Mouse (Mus musculus): Measurements from ENCODE around the gene Gm49027. TPM values are rescaled to one million over a fixed set of nuclear protein-coding genes. Genes with fewer than 3 reads are reported as not detected.

Gene Gm49027
- polyA plus RNA-seq, 1 experiment from 2014 or later, result 0.55 TPM

- WGBS, result 90% methylated on average over 8 of the region's 8 CpGs
- no peak overlapping the region for H3K9ac ChIP-seq (ENCODE audit: low read length)
- no peak overlapping the region for H3K4me3 ChIP-seq (ENCODE audit: low read depth, low read length)
- H3K27me3 ChIP-seq (ENCODE audit: control insufficient read depth, insufficient read depth, low read length), result no peaks in the 10 kb centered on the region
- no peak for ATAC-seq (ENCODE audit: insufficient number of reproducible peaks, low FRiP score, low TSS enrichment, low read depth)
- peaks cover 17% of the 10 kb centered on the region for H3K36me3 ChIP-seq (ENCODE audit: control insufficient read depth, insufficient read depth, low read length)
- no peaks in the 10 kb centered on the region for H3K9me3 ChIP-seq (ENCODE audit: control insufficient read depth, low read length)
- H3K27ac ChIP-seq (replicated peaks; ENCODE audit: low read depth, low read length), result no peak overlapping the region
- DNase-seq (ENCODE audit: low spot score), result no peak
- no peaks in the 10 kb centered on the region for H3K4me1 ChIP-seq (ENCODE audit: control insufficient read depth, insufficient read depth, low read length)
- H3K4me2 ChIP-seq (ENCODE audit: low read depth, severe bottlenecking), result no peak overlapping the region
Measured at GRCm38 (mm10) chr5:123530056-123530455, 4.8 kb upstream of the Gm49027 start.

- 81% methylated on average over 7 of the region's 7 CpGs for WGBS
- DNase-seq (ENCODE audit: low spot score) (no peak), ATAC-seq (ENCODE audit: insufficient number of reproducible peaks, low FRiP score, low TSS enrichment, low read depth) (no peak)
- Histone ChIP-seq H3K27me3 (ENCODE audit: control insufficient read depth, insufficient read depth, low read length) (no peaks in the 10 kb centered on the region), H3K9me3 (ENCODE audit: control insufficient read depth, low read length) (no peaks in the 10 kb centered on the region), H3K9ac (ENCODE audit: low read length) (no peak overlapping the region; the same call in 1 of the 2 replicates), H3K4me1 (ENCODE audit: control insufficient read depth, insufficient read depth, low read length) (peaks cover 4% of the 10 kb centered on the region), H3K27ac (replicated peaks; ENCODE audit: low read depth, low read length) (no peak overlapping the region), H3K4me3 (ENCODE audit: low read depth, low read length) (no peak overlapping the region), H3K36me3 (ENCODE audit: control insufficient read depth, insufficient read depth, low read length) (peaks cover 11% of the 10 kb centered on the region), H3K4me2 (ENCODE audit: low read depth, severe bottlenecking) (no peak overlapping the region)
Measured at GRCm38 (mm10) chr5:123528641-123529040, 3.4 kb upstream of the Gm49027 start.

- Histone ChIP-seq H3K9me3 (ENCODE audit: control insufficient read depth, low read length) (no peaks in the 10 kb centered on the region), H3K27ac (replicated peaks; ENCODE audit: low read depth, low read length) (no peak overlapping the region), H3K4me2 (ENCODE audit: low read depth, severe bottlenecking) (no peak overlapping the region), H3K4me3 (ENCODE audit: low read depth, low read length) (no peak overlapping the region), H3K27me3 (ENCODE audit: control insufficient read depth, insufficient read depth, low read length) (no peaks in the 10 kb centered on the region), H3K4me1 (ENCODE audit: control insufficient read depth, insufficient read depth, low read length) (peaks cover 12% of the 10 kb centered on the region), H3K36me3 (ENCODE audit: control insufficient read depth, insufficient read depth, low read length) (0 out of 2 replicates have a peak, but pooled peaks cover 3% of the 10 kb centered on the region), H3K9ac (ENCODE audit: low read length) (no peak overlapping the region)
- WGBS, result 85% methylated on average over 9 of the region's 9 CpGs
- no peak for DNase-seq (ENCODE audit: low spot score)
- ATAC-seq (ENCODE audit: insufficient number of reproducible peaks, low FRiP score, low TSS enrichment, low read depth), result no peak
Measured at GRCm38 (mm10) chr5:123525916-123526495, 718 bp upstream of the Gm49027 start.

GRCm38 (mm10) chr5:123524393-123524750, 916 bp downstream of the Gm49027 start:
- Histone ChIP-seq H3K4me2 (ENCODE audit: low read depth, severe bottlenecking) (peak overlapping the region; percentile 94), H3K9me3 (ENCODE audit: control insufficient read depth, low read length) (no peaks in the 10 kb centered on the region), H3K27me3 (ENCODE audit: control insufficient read depth, insufficient read depth, low read length) (no peaks in the 10 kb centered on the region), H3K36me3 (ENCODE audit: control insufficient read depth, insufficient read depth, low read length) (no peaks in the 10 kb centered on the region), H3K9ac (ENCODE audit: low read length) (no peak overlapping the region), H3K4me1 (ENCODE audit: control insufficient read depth, insufficient read depth, low read length) (peaks cover 15% of the 10 kb centered on the region), H3K27ac (replicated peaks; ENCODE audit: low read depth, low read length) (no peak overlapping the region), H3K4me3 (ENCODE audit: low read depth, low read length) (peak overlapping the region; percentile 95)
- WGBS, result under 1% methylated on average over 23 of the region's 27 CpGs
- peak; percentile 94 for DNase-seq (ENCODE audit: low spot score)
- ATAC-seq (ENCODE audit: insufficient number of reproducible peaks, low FRiP score, low TSS enrichment, low read depth), result peak; percentile 95

GRCm38 (mm10) chr5:123523692-123524392, 1.4 kb downstream of the Gm49027 start, which contains the start of gene Diablo:
Diablo (minus strand) TSS chr5:123524176.
- H3K27me3 ChIP-seq (ENCODE audit: control insufficient read depth, insufficient read depth, low read length), result no peaks in the 10 kb centered on the region
- no peaks in the 10 kb centered on the region for H3K9me3 ChIP-seq (ENCODE audit: control insufficient read depth, low read length)
- ATAC-seq (ENCODE audit: insufficient number of reproducible peaks, low FRiP score, low TSS enrichment, low read depth) (peak; percentile 96), DNase-seq (ENCODE audit: low spot score) (peak; percentile 99)
- H3K9ac ChIP-seq (ENCODE audit: low read length), result peak within 1 kb of the TSS; percentile 87
- no peaks in the 10 kb centered on the region for H3K36me3 ChIP-seq (ENCODE audit: control insufficient read depth, insufficient read depth, low read length)
- H3K4me2 ChIP-seq (ENCODE audit: low read depth, severe bottlenecking), result peak within 1 kb of the TSS; percentile 94
- H3K27ac ChIP-seq (replicated peaks; ENCODE audit: low read depth, low read length), result 0 out of 2 replicates have a peak within 1 kb of the TSS, but pooled peaks have one; percentile 30
- H3K4me1 ChIP-seq (ENCODE audit: control insufficient read depth, insufficient read depth, low read length), result peaks cover 15% of the 10 kb centered on the region
- under 1% methylated on average over 75 of the region's 82 CpGs for WGBS
- H3K4me3 ChIP-seq (ENCODE audit: low read depth, low read length), result peak within 1 kb of the TSS; percentile 95

GRCm38 (mm10) chr5:123522166-123522565, 3.1 kb downstream of the Gm49027 start:
- no peak overlapping the region for H3K4me2 ChIP-seq (ENCODE audit: low read depth, severe bottlenecking)
- H3K4me3 ChIP-seq (ENCODE audit: low read depth, low read length), result no peak overlapping the region
- ATAC-seq (ENCODE audit: insufficient number of reproducible peaks, low FRiP score, low TSS enrichment, low read depth) (no peak), DNase-seq (ENCODE audit: low spot score) (no peak)
- H3K27ac ChIP-seq (replicated peaks; ENCODE audit: low read depth, low read length), result no peak overlapping the region
- peaks cover 15% of the 10 kb centered on the region for H3K4me1 ChIP-seq (ENCODE audit: control insufficient read depth, insufficient read depth, low read length)
- H3K27me3 ChIP-seq (ENCODE audit: control insufficient read depth, insufficient read depth, low read length), result no peaks in the 10 kb centered on the region
- H3K36me3 ChIP-seq (ENCODE audit: control insufficient read depth, insufficient read depth, low read length), result no peaks in the 10 kb centered on the region
- 88% methylated on average over 1 of the region's 1 CpGs for WGBS
- H3K9me3 ChIP-seq (ENCODE audit: control insufficient read depth, low read length), result no peaks in the 10 kb centered on the region
- no peak overlapping the region for H3K9ac ChIP-seq (ENCODE audit: low read length)

GRCm38 (mm10) chr5:123521621-123522020, 3.7 kb downstream of the Gm49027 start:
- no peak overlapping the region for H3K27ac ChIP-seq (replicated peaks; ENCODE audit: low read depth, low read length)

GRCm38 (mm10) chr5:123520666-123521065, 4.6 kb downstream of the Gm49027 start:
- Histone ChIP-seq H3K27me3 (ENCODE audit: control insufficient read depth, insufficient read depth, low read length) (no peaks in the 10 kb centered on the region), H3K4me2 (ENCODE audit: low read depth, severe bottlenecking) (no peak overlapping the region), H3K4me1 (ENCODE audit: control insufficient read depth, insufficient read depth, low read length) (peaks cover 15% of the 10 kb centered on the region), H3K9ac (ENCODE audit: low read length) (no peak overlapping the region), H3K36me3 (ENCODE audit: control insufficient read depth, insufficient read depth, low read length) (peaks cover 4% of the 10 kb centered on the region; the same call in 1 of the 2 replicates), H3K27ac (replicated peaks; ENCODE audit: low read depth, low read length) (no peak overlapping the region), H3K4me3 (ENCODE audit: low read depth, low read length) (no peak overlapping the region), H3K9me3 (ENCODE audit: control insufficient read depth, low read length) (no peaks in the 10 kb centered on the region)
- WGBS, result 88% methylated on average over 9 of the region's 9 CpGs
- no peak for DNase-seq (ENCODE audit: low spot score)
- no peak for ATAC-seq (ENCODE audit: insufficient number of reproducible peaks, low FRiP score, low TSS enrichment, low read depth)

More at GRCm38 (mm10) chr5:123521621-123522020, 3.7 kb downstream of the Gm49027 start:
- DNase-seq (ENCODE audit: low spot score), result no peak
- Histone ChIP-seq H3K9ac (ENCODE audit: low read length) (0 out of 2 replicates have a peak overlapping the region, but pooled peaks have one; percentile 17), H3K4me3 (ENCODE audit: low read depth, low read length) (no peak overlapping the region), H3K4me1 (ENCODE audit: control insufficient read depth, insufficient read depth, low read length) (peaks cover 15% of the 10 kb centered on the region), H3K27me3 (ENCODE audit: control insufficient read depth, insufficient read depth, low read length) (no peaks in the 10 kb centered on the region), H3K4me2 (ENCODE audit: low read depth, severe bottlenecking) (no peak overlapping the region), H3K36me3 (ENCODE audit: control insufficient read depth, insufficient read depth, low read length) (0 out of 2 replicates have a peak, but pooled peaks cover 2% of the 10 kb centered on the region), H3K9me3 (ENCODE audit: control insufficient read depth, low read length) (no peaks in the 10 kb centered on the region)
- ATAC-seq (ENCODE audit: insufficient number of reproducible peaks, low FRiP score, low TSS enrichment, low read depth), result no peak
- 81% methylated on average over 1 of the region's 1 CpGs for WGBS
